Mouse (Mus musculus) liver, embryonic 14.5 days (tissue): ENCODE data around the gene Wdr27.

Experiments
- CTCF ChIP-seq: IDR thresholded peaks from 2 replicates; pipeline ENCODE4 v1.5.1; 2016; ENCODE audit warnings: antibody characterized with exemption, low read depth, control low read depth
- EP300 ChIP-seq: IDR thresholded peaks from 2 replicates; pipeline ENCODE4 v1.6.1; 2016; ENCODE audit warnings: antibody characterized with exemption, low read depth

GRCm38 (mm10) chr17:14959979-14960378 lies 17.0 kb upstream of the Wdr27 start:
- TF ChIP-seq CTCF (no peak), EP300 (no peak)
